Mouse (Mus musculus) midbrain, embryonic 15.5 days (tissue): ENCODE measurements around the gene Meltf. TPM values are rescaled to one million over a fixed set of nuclear protein-coding genes. Genes with fewer than 3 reads are reported as not detected.
"Not testable (repeated sequence)": the region's sequence is repeated elsewhere in the genome, so short reads cannot be mapped to it uniquely, and the experiment has no call there.

ENCODE experiments used
- ATAC-seq: fragments of 200-750 bp; cut with Nextera tagmentation; replicated peaks from 2 replicates; pipeline ENCODE4 v1.8.0; 2017; ENCODE audit warnings: moderate TSS enrichment
- H3K27ac ChIP-seq: fragments of 300-500 bp; sonication (generic); 2 replicates; pipeline ENCODE4 v1.5.1; 2015; ENCODE audit warnings: mild to moderate bottlenecking, inconsistent platforms
- H3K27me3 ChIP-seq: fragments of 300-500 bp; sonication (generic); replicated peaks from 2 replicates; pipeline ENCODE4 v1.6.1; 2015; ENCODE audit warnings: inconsistent platforms
- H3K36me3 ChIP-seq: fragments of 300-500 bp; sonication (generic); replicated peaks from 2 replicates; pipeline ENCODE4 v1.6.1; 2015; ENCODE audit warnings: inconsistent platforms
- H3K4me1 ChIP-seq: fragments of 300-500 bp; sonication (generic); 2 replicates; pipeline ENCODE4 v1.6.1; 2015; ENCODE audit warnings: inconsistent platforms
- H3K4me2 ChIP-seq: fragments of 300-500 bp; sonication (generic); 2 replicates; pipeline ENCODE4 v1.6.1; 2015; ENCODE audit warnings: inconsistent platforms, mild to moderate bottlenecking, moderate library complexity
- H3K4me3 ChIP-seq: fragments of 300-500 bp; sonication (generic); 2 replicates; pipeline ENCODE4 v1.5.1; 2015; ENCODE audit warnings: mild to moderate bottlenecking, inconsistent platforms
- H3K9ac ChIP-seq: fragments of 300-500 bp; sonication (generic); 2 replicates; pipeline ENCODE4 v1.6.1; 2015; ENCODE audit warnings: mild to moderate bottlenecking, inconsistent platforms
- H3K9me3 ChIP-seq: fragments of 300-500 bp; sonication (generic); 2 replicates; pipeline ENCODE4 v1.6.1; 2016; ENCODE audit warnings: inconsistent platforms
- WGBS: fragments of 180-500 bp; shearing (Covaris S2); methylation state at CpG from one replicate; pipeline ENCODE4 v1.1.7; 2015; ENCODE audit warnings: mixed read lengths; 5-methylcytosine and 5-hydroxymethylcytosine counted together
- polyA plus RNA-seq: library from polyadenylated mRNA; unstranded; fragments of >200 nt; fragmentation: Nextera tagmentation; extraction: Ambion mirVana; gene quantifications from 2 replicates; pipeline ENCODE4 v1.2.1, GENCODE M21; 2015

Gene Meltf
- polyA plus RNA-seq, 1 experiment from 2014 or later = 0.12 TPM

DNA sequence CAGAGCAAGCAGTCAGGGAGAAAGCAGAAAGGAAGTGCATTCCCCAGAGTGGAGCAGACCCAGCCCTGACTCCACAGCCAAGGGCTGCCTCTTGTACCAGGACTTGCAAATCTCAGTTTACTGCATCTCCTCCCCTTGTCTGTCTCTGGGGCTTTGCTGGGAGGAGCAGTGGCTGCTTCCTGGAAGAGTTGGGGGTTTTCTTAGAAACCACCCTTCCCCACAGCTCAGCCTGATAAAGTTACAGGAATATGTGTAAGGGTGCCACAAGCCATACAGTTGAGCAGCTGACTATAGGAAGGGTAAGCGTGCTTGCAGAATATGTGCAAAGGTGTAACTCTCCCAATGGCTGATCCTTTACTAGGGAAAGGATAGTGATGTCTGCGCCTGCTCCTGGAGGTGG lies 62.0 kb downstream of the Meltf start:
- H3K4me3 ChIP-seq = no peak overlapping the region
- ATAC-seq = no peak
- no peak overlapping the region for H3K9ac ChIP-seq
- peaks cover 19% of the 10 kb centered on the region for H3K4me1 ChIP-seq
- H3K27me3 ChIP-seq = peaks cover 2% of the 10 kb centered on the region; the same call in 1 of the 2 replicates
- H3K27ac ChIP-seq = no peak overlapping the region
- no peaks in the 10 kb centered on the region for H3K9me3 ChIP-seq
- no peak overlapping the region for H3K4me2 ChIP-seq
- WGBS = 69% methylated on average over 2 of the region's 2 CpGs
- 0 out of 2 replicates have a peak, but pooled peaks cover 3% of the 10 kb centered on the region for H3K36me3 ChIP-seq

DNA sequence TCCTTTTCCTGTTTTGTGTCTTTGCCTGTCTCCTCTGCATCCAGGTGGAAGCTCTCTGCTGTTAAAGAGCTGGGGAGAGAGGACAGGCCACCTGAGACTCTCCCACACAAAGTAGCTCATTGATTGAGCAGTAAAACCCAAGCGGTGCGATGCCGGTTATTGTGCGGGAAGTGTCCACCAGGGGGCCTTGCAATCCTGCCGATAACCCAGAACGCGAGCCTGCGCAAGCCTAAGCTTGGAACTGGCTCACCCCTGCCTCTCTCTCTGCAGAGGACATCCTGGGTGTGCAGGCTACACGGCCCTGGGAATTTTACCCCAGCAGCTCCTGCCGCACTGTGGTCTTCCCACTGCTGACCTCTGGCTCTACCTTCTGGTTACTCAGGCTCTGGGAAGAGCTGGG lies 65.4 kb downstream of the Meltf start:
- H3K36me3 ChIP-seq = 0 out of 2 replicates have a peak, but pooled peaks cover 3% of the 10 kb centered on the region
- no peak overlapping the region for H3K27ac ChIP-seq
- WGBS = 5% methylated on average over 10 of the region's 10 CpGs
- no peaks in the 10 kb centered on the region for H3K9me3 ChIP-seq
- no peak overlapping the region for H3K4me2 ChIP-seq
- no peaks in the 10 kb centered on the region; the same call in 1 of the 2 replicates for H3K27me3 ChIP-seq
- no peak for ATAC-seq
- H3K4me1 ChIP-seq = peaks cover 42% of the 10 kb centered on the region
- no peak overlapping the region for H3K4me3 ChIP-seq
- H3K9ac ChIP-seq = peak overlapping the region; percentile 4; the same call in 1 of the 2 replicates

DNA sequence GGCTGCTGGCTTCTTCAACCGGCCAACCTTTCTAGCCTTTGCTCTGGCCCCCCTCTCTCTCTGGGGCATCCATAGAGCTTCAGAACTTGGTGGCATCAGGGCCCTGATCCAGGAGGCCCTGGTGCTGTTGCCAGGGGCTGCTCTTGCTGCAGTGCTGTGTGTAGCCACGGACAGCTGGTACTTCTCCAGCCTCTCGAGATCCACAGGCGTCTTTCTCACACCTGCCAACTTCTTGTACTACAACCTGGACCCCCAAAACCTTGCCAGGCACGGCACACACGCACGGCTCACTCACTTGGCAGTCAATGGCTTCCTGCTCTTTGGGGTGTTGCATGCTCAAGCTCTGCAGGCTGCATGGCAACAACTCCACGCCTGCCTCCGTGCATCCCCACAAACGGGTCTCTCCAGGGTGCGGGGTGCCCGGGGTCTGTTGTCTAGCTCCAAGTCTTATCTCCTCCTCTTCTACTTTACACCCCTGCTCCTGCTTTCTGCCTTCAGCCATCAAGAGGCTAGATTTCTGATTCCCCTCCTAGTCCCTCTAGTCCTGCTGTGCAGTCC lies 66.2 kb downstream of the Meltf start:
- no peak for ATAC-seq
- H3K36me3 ChIP-seq = 0 out of 2 replicates have a peak, but pooled peaks cover 3% of the 10 kb centered on the region
- no peaks in the 10 kb centered on the region for H3K9me3 ChIP-seq
- WGBS = 90% methylated on average over 12 of the region's 12 CpGs
- no peak overlapping the region for H3K27ac ChIP-seq
- H3K9ac ChIP-seq = no peak overlapping the region
- no peaks in the 10 kb centered on the region; the same call in 1 of the 2 replicates for H3K27me3 ChIP-seq
- no peak overlapping the region for H3K4me3 ChIP-seq
- H3K4me1 ChIP-seq = peaks cover 50% of the 10 kb centered on the region
- no peak overlapping the region for H3K4me2 ChIP-seq

DNA sequence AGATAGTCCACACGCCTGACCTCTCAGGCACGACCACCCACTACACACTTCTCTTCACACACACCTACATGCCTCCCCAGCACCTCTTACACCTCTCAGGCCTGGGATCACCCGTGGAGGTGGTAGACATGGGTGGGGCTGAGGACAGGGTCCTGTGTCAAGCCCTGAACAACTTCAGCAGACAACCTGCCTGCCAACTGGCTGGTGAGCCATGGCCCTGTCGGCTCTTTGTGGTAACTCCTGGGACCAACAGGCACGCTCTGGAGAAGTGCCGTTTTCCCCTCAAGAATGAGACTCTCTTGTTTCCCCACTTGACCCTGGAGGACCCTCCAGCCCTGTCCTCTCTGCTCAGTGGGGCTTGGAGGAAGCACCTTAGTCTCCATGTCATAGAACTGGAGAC lies 66.8 kb downstream of the Meltf start:
- Histone ChIP-seq H3K4me2 (no peak overlapping the region; the same call in 1 of the 2 replicates), H3K4me1 (peaks cover 53% of the 10 kb centered on the region), H3K27me3 (no peaks in the 10 kb centered on the region; the same call in 1 of the 2 replicates), H3K4me3 (no peak overlapping the region), H3K27ac (no peak overlapping the region), H3K9ac (no peak overlapping the region), H3K9me3 (no peaks in the 10 kb centered on the region), H3K36me3 (0 out of 2 replicates have a peak, but pooled peaks cover 3% of the 10 kb centered on the region)
- WGBS = 90% methylated on average over 6 of the region's 6 CpGs
- no peak for ATAC-seq

DNA sequence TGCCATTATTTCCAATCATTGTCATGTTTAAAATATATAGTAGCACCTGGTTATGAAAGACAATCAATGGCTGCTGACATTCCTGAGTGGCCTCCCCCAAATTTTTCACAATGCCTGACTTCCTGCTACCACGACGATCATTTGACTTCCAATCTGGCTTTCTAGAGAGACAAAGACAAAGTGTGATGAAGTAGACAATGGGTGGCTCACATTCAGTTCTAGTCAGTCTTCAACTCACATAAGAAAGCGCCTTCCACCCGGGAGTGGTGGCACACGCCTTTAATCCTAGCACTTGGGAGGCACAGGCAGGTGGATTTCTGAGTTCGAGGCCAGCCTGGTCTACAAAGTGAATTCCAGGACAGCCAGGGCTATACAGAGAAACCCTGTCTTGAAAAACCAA lies 67.4 kb downstream of the Meltf start:
- not testable (repeated sequence) for H3K9me3 ChIP-seq, H3K9ac ChIP-seq, H3K27me3 ChIP-seq, H3K27ac ChIP-seq, H3K4me2 ChIP-seq, ATAC-seq, H3K4me3 ChIP-seq, H3K36me3 ChIP-seq
- 89% methylated on average over 6 of the region's 6 CpGs for WGBS
- peaks cover 53% of the 10 kb centered on the region for H3K4me1 ChIP-seq

DNA sequence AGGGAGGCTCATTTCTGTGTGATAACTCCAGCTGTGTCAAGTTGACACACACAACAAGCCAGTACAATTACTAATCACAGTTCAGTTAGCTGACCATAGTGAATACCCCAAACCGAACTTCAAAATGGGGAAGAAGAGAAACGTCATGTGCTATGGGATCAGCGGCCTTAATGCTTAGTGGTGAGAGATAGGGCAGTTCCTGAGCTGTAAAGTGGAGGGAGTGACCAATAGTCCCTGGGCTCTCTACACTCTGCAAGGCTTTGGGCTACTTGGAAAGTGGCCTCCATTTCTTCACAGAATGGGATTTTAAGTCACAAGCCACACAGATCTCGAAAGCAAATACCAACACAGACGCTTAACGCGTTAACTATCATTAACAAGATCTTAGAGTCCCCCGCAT lies 68.7 kb downstream of the Meltf start:
- H3K36me3 ChIP-seq = 0 out of 2 replicates have a peak, but pooled peaks cover 3% of the 10 kb centered on the region
- peak overlapping the region; percentile 69 for H3K4me3 ChIP-seq
- peak overlapping the region; percentile 85; the same call in 1 of the 2 replicates for H3K27ac ChIP-seq
- ATAC-seq = no peak
- H3K4me2 ChIP-seq = peak overlapping the region; percentile 85
- no peaks in the 10 kb centered on the region for H3K9me3 ChIP-seq
- peak overlapping the region; percentile 69 for H3K9ac ChIP-seq
- H3K27me3 ChIP-seq = no peaks in the 10 kb centered on the region
- WGBS = 37% methylated on average over 8 of the region's 8 CpGs
- H3K4me1 ChIP-seq = peaks cover 53% of the 10 kb centered on the region

DNA sequence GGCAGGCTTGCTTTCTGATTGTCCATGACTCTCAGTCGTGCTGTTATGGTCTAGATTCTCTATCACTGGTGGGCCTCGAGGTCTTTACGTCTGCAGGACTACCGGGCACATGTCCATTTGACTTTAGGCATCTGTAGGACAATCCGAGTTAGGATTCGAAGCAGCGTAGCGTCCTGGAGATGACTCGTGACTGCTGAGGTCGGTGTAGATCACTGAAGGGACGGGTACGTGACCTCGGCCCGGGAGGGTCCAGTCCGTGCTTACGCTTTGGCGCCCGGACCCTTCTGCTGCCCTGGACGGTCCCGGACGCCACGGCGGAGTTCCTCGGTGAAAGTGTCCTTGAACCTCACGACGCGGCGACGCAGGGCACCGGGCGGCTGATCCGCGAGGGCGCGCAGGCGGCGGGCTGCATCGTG lies 69.3 kb downstream of the Meltf start:
- peaks cover 53% of the 10 kb centered on the region for H3K4me1 ChIP-seq
- H3K4me3 ChIP-seq = peak overlapping the region; percentile 69
- H3K27ac ChIP-seq = peak overlapping the region; percentile 85
- no peak for ATAC-seq
- 0% methylated on average over 37 of the region's 38 CpGs for WGBS
- H3K27me3 ChIP-seq = no peaks in the 10 kb centered on the region
- 0 out of 2 replicates have a peak, but pooled peaks cover 3% of the 10 kb centered on the region for H3K36me3 ChIP-seq
- peak overlapping the region; percentile 69 for H3K9ac ChIP-seq
- peak overlapping the region; percentile 85 for H3K4me2 ChIP-seq
- no peaks in the 10 kb centered on the region for H3K9me3 ChIP-seq

DNA sequence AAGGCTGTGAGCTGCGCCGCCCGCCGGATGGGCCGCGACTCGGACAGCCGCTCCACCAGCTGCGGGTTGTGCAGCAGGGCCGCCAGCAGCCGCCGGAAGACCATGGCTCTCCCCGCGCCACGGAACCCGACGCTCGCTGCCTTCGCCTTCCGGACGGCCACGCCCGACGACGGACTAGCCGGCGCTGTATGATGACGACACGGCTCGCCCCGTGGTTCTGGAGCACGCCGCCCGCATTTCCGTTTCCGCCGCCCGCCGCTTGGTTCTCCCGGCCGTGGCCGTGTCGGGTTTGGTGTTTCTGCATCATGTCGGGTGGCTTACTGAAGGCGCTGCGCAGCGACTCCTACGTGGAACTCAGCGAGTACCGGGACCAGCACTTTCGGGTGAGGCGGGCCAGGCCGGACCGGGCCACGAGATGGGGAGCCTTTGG lies 69.8 kb downstream of the Meltf start, which contains the start of the genes 0610012G03Rik and Ncbp2:
0610012G03Rik (minus strand) TSS at position 150 of the 430 bp plus-strand sequence.
Ncbp2 (plus strand) TSS at position 169 of the 430 bp plus-strand sequence.
- H3K27me3 ChIP-seq = no peaks in the 10 kb centered on the region
- peak within 1 kb of the TSS; percentile 85 for H3K27ac ChIP-seq
- H3K4me1 ChIP-seq = peaks cover 53% of the 10 kb centered on the region
- peak; percentile 92 for ATAC-seq
- no peaks in the 10 kb centered on the region for H3K9me3 ChIP-seq
- peak within 1 kb of the TSS; percentile 69 for H3K9ac ChIP-seq
- 0 out of 2 replicates have a peak, but pooled peaks cover 3% of the 10 kb centered on the region for H3K36me3 ChIP-seq
- H3K4me3 ChIP-seq = peak within 1 kb of the TSS; percentile 69
- H3K4me2 ChIP-seq = peak within 1 kb of the TSS; percentile 85
- WGBS = under 1% methylated on average over 55 of the region's 55 CpGs

Other genes with a start within 250 kb of the Meltf start
- 13.2 and 13.3 TPM in 2 replicates for gene Dlg1, start 215.4 kb upstream of the Meltf start, polyA plus RNA-seq
- gene Pigz, start 55.0 kb downstream of the Meltf start, polyA plus RNA-seq = 2.8 and 3.4 TPM in 2 replicates
- 115 and 121 TPM in 2 replicates for gene 0610012G03Rik, start 69.7 kb downstream of the Meltf start, polyA plus RNA-seq
- 98.1 and 98.9 TPM in 2 replicates for gene Ncbp2, start 69.7 kb downstream of the Meltf start, polyA plus RNA-seq
- 16.0 and 17.8 TPM in 2 replicates for gene Senp5, start 124.5 kb downstream of the Meltf start, polyA plus RNA-seq
- 36.2 and 37.6 TPM in 2 replicates for gene Pak2, start 200.5 kb downstream of the Meltf start, polyA plus RNA-seq
- 106 and 109 TPM in 2 replicates for gene Pigx, start 220.9 kb downstream of the Meltf start, polyA plus RNA-seq
- gene Cep19, start 221.0 kb downstream of the Meltf start, polyA plus RNA-seq = 43.2 and 45.2 TPM in 2 replicates